Mouse (Mus musculus) limb, embryonic 15.5 days (tissue): ENCODE measurements at regions not wholly inside any gene's neighbourhood (a gene's known extent, or its start where the extent isn't known, plus 50 kb on each side); places are given as distances from the start of the nearest gene placed in this dataset.
A peak's percentile ranks its signal among the peaks of the same experiment; 100 is the strongest.

Source experiments
- ATAC-seq: fragments of 200-750 bp; cut with Nextera tagmentation; 2 replicates; pipeline ENCODE4 v1.8.0; 2017; ENCODE audit warnings: low read depth, moderate TSS enrichment; ENCODE audit not compliant: insufficient number of reproducible peaks, low FRiP score, low TSS enrichment
- H3K27ac ChIP-seq: fragments of 300-500 bp; sonication (generic); 2 replicates; pipeline ENCODE4 v1.5.1; 2015; ENCODE audit warnings: moderate library complexity, mild to moderate bottlenecking, inconsistent platforms
- H3K27me3 ChIP-seq: fragments of 300-500 bp; sonication (generic); 2 replicates; pipeline ENCODE4 v1.6.1; 2015; ENCODE audit warnings: inconsistent platforms
- H3K36me3 ChIP-seq: fragments of 300-500 bp; sonication (generic); 2 replicates; pipeline ENCODE4 v1.6.1; 2015; ENCODE audit warnings: inconsistent platforms
- H3K4me1 ChIP-seq: fragments of 300-500 bp; sonication (generic); 2 replicates; pipeline ENCODE4 v1.6.1; 2015; ENCODE audit warnings: inconsistent platforms
- H3K4me2 ChIP-seq: fragments of 300-500 bp; sonication (generic); 2 replicates; pipeline ENCODE4 v1.6.1; 2015; ENCODE audit warnings: mild to moderate bottlenecking, inconsistent platforms
- H3K4me3 ChIP-seq: fragments of 300-500 bp; sonication (generic); 2 replicates; pipeline ENCODE4 v1.5.1; 2015; ENCODE audit warnings: mild to moderate bottlenecking, inconsistent platforms
- H3K9ac ChIP-seq: fragments of 300-500 bp; sonication (generic); 2 replicates; pipeline ENCODE4 v1.6.1; 2015; ENCODE audit warnings: inconsistent platforms
- H3K9me3 ChIP-seq: fragments of 300-500 bp; sonication (generic); 2 replicates; pipeline ENCODE4 v1.6.1; 2016; ENCODE audit warnings: inconsistent platforms
- WGBS: fragments of 180-500 bp; shearing (Covaris S2); methylation state at CpG from one replicate; pipeline ENCODE4 v1.1.7; 2015; 5-methylcytosine and 5-hydroxymethylcytosine counted together

GRCm38 (mm10) chr12:8844748-8845147 is 73.6 kb downstream of the Sdc1 start:
- H3K4me3 ChIP-seq = no peak overlapping the region
- H3K27ac ChIP-seq = no peak overlapping the region
- no peaks in the 10 kb centered on the region for H3K9me3 ChIP-seq
- H3K27me3 ChIP-seq = no peaks in the 10 kb centered on the region
- H3K9ac ChIP-seq = no peak overlapping the region
- peaks cover 19% of the 10 kb centered on the region for H3K4me1 ChIP-seq
- 73% methylated on average over 5 of the region's 5 CpGs for WGBS
- ATAC-seq = no peak
- no peaks in the 10 kb centered on the region for H3K36me3 ChIP-seq
- no peak overlapping the region for H3K4me2 ChIP-seq

- Histone ChIP-seq H3K36me3 (no peaks in the 10 kb centered on the region), H3K4me2 (no peak overlapping the region), H3K27me3 (no peaks in the 10 kb centered on the region), H3K9me3 (no peaks in the 10 kb centered on the region), H3K4me1 (peaks cover 19% of the 10 kb centered on the region), H3K4me3 (no peak overlapping the region), H3K27ac (no peak overlapping the region), H3K9ac (no peak overlapping the region)
- ATAC-seq = no peak
- 83% methylated on average over 8 of the region's 8 CpGs for WGBS
Observed at GRCm38 (mm10) chr12:8845443-8845842, 74.3 kb downstream of the Sdc1 start.

- Histone ChIP-seq H3K27me3 (no peaks in the 10 kb centered on the region), H3K9me3 (no peaks in the 10 kb centered on the region), H3K9ac (no peak overlapping the region), H3K4me2 (peak overlapping the region; percentile 28), H3K4me3 (peak overlapping the region; percentile 0; the same call in 1 of the 2 replicates), H3K36me3 (no peaks in the 10 kb centered on the region), H3K4me1 (peaks cover 22% of the 10 kb centered on the region), H3K27ac (peak overlapping the region; percentile 82)
- ATAC-seq = no peak
- WGBS = 24% methylated on average over 16 of the region's 16 CpGs
Observed at GRCm38 (mm10) chr12:8846425-8847226, 74.8 kb upstream of the Laptm4a start.

- H3K9ac ChIP-seq = no peak overlapping the region
- peaks cover 21% of the 10 kb centered on the region for H3K4me1 ChIP-seq
- 0 out of 2 replicates have a peak, but pooled peaks have one; percentile 45 for ATAC-seq
- no peaks in the 10 kb centered on the region for H3K9me3 ChIP-seq
- no peaks in the 10 kb centered on the region for H3K36me3 ChIP-seq
- peak overlapping the region; percentile 82 for H3K27ac ChIP-seq
- H3K4me2 ChIP-seq = peak overlapping the region; percentile 28
- 20% methylated on average over 10 of the region's 10 CpGs for whole genome bisulfite sequencing
- peak overlapping the region; percentile 0; the same call in 1 of the 2 replicates for H3K4me3 ChIP-seq
- H3K27me3 ChIP-seq = no peaks in the 10 kb centered on the region
Observed at GRCm38 (mm10) chr12:8847227-8847857, 74.1 kb upstream of the Laptm4a start.

- Histone ChIP-seq H3K9me3 (no peaks in the 10 kb centered on the region), H3K4me1 (peaks cover 20% of the 10 kb centered on the region), H3K4me3 (no peak overlapping the region), H3K4me2 (no peak overlapping the region), H3K36me3 (no peaks in the 10 kb centered on the region), H3K9ac (no peak overlapping the region), H3K27me3 (no peaks in the 10 kb centered on the region), H3K27ac (peak overlapping the region; percentile 33)
- no peak for ATAC-seq
- WGBS = 66% methylated on average over 8 of the region's 8 CpGs
Observed at GRCm38 (mm10) chr12:8847858-8848383, 73.5 kb upstream of the Laptm4a start.

- Histone ChIP-seq H3K4me2 (no peak overlapping the region), H3K9me3 (no peaks in the 10 kb centered on the region), H3K4me3 (no peak overlapping the region), H3K27ac (no peak overlapping the region), H3K36me3 (no peaks in the 10 kb centered on the region), H3K27me3 (no peaks in the 10 kb centered on the region), H3K9ac (no peak overlapping the region), H3K4me1 (peaks cover 28% of the 10 kb centered on the region)
- ATAC-seq = no peak
- WGBS = 81% methylated on average over 4 of the region's 4 CpGs
Observed at GRCm38 (mm10) chr12:8853858-8854257, 67.6 kb upstream of the Laptm4a start.

GRCm38 (mm10) chr12:8854401-8854800 is 67.1 kb upstream of the Laptm4a start:
- no peak for ATAC-seq
- WGBS = 70% methylated on average over 4 of the region's 4 CpGs
- Histone ChIP-seq H3K9me3 (no peaks in the 10 kb centered on the region), H3K9ac (no peak overlapping the region), H3K4me3 (no peak overlapping the region), H3K27ac (no peak overlapping the region), H3K27me3 (no peaks in the 10 kb centered on the region), H3K36me3 (no peaks in the 10 kb centered on the region), H3K4me1 (peaks cover 33% of the 10 kb centered on the region), H3K4me2 (no peak overlapping the region)

GRCm38 (mm10) chr12:8855119-8855518 is 66.3 kb upstream of the Laptm4a start:
- ATAC-seq = no peak
- 48% methylated on average over 5 of the region's 5 CpGs for WGBS
- Histone ChIP-seq H3K27me3 (no peaks in the 10 kb centered on the region), H3K36me3 (no peaks in the 10 kb centered on the region), H3K9ac (no peak overlapping the region), H3K4me1 (peaks cover 40% of the 10 kb centered on the region), H3K9me3 (no peaks in the 10 kb centered on the region), H3K27ac (no peak overlapping the region), H3K4me2 (no peak overlapping the region), H3K4me3 (no peak overlapping the region)

- WGBS = 11% methylated on average over 1 of the region's 1 CpGs
Observed at GRCm38 (mm10) chr12:8856051-8856543, 65.4 kb upstream of the Laptm4a start.

GRCm38 (mm10) chr12:8857308-8857707 is 64.2 kb upstream of the Laptm4a start:
- Histone ChIP-seq H3K4me2 (no peak overlapping the region), H3K4me1 (peaks cover 40% of the 10 kb centered on the region), H3K36me3 (no peaks in the 10 kb centered on the region), H3K27me3 (no peaks in the 10 kb centered on the region), H3K9me3 (no peaks in the 10 kb centered on the region), H3K27ac (no peak overlapping the region), H3K4me3 (no peak overlapping the region), H3K9ac (no peak overlapping the region)
- ATAC-seq = no peak
- 50% methylated on average over 8 of the region's 8 CpGs for WGBS

More at GRCm38 (mm10) chr12:8856051-8856543, 65.4 kb upstream of the Laptm4a start:
- Histone ChIP-seq H3K9ac (no peak overlapping the region), H3K9me3 (no peaks in the 10 kb centered on the region), H3K36me3 (no peaks in the 10 kb centered on the region), H3K4me2 (no peak overlapping the region), H3K27me3 (no peaks in the 10 kb centered on the region), H3K4me1 (peaks cover 44% of the 10 kb centered on the region), H3K4me3 (no peak overlapping the region), H3K27ac (peak overlapping the region; percentile 71)
- 0 out of 2 replicates have a peak, but pooled peaks have one; percentile 9 for ATAC-seq

- H3K27ac ChIP-seq = no peak overlapping the region
Observed at GRCm38 (mm10) chr12:8858748-8859147, 62.7 kb upstream of the Laptm4a start.

GRCm38 (mm10) chr12:8859588-8859987 is 61.9 kb upstream of the Laptm4a start:
- H3K4me3 ChIP-seq = no peak overlapping the region
- no peaks in the 10 kb centered on the region for H3K9me3 ChIP-seq
- 56% methylated on average over 4 of the region's 4 CpGs for WGBS
- H3K27ac ChIP-seq = peak overlapping the region; percentile 61; the same call in 1 of the 2 replicates
- no peaks in the 10 kb centered on the region for H3K27me3 ChIP-seq
- H3K4me2 ChIP-seq = no peak overlapping the region
- no peak for ATAC-seq
- H3K36me3 ChIP-seq = no peaks in the 10 kb centered on the region
- no peak overlapping the region for H3K9ac ChIP-seq
- H3K4me1 ChIP-seq = peaks cover 40% of the 10 kb centered on the region

More at GRCm38 (mm10) chr12:8858748-8859147, 62.7 kb upstream of the Laptm4a start:
- H3K36me3 ChIP-seq = no peaks in the 10 kb centered on the region
- H3K4me3 ChIP-seq = no peak overlapping the region
- H3K4me2 ChIP-seq = no peak overlapping the region
- no peaks in the 10 kb centered on the region for H3K9me3 ChIP-seq
- ATAC-seq = no peak
- whole genome bisulfite sequencing = 70% methylated on average over 7 of the region's 7 CpGs
- peaks cover 40% of the 10 kb centered on the region for H3K4me1 ChIP-seq
- no peaks in the 10 kb centered on the region for H3K27me3 ChIP-seq
- no peak overlapping the region for H3K9ac ChIP-seq
